26 mouse cellular contexts compared by ENCODE assay signal in the genomic region with DNA sequence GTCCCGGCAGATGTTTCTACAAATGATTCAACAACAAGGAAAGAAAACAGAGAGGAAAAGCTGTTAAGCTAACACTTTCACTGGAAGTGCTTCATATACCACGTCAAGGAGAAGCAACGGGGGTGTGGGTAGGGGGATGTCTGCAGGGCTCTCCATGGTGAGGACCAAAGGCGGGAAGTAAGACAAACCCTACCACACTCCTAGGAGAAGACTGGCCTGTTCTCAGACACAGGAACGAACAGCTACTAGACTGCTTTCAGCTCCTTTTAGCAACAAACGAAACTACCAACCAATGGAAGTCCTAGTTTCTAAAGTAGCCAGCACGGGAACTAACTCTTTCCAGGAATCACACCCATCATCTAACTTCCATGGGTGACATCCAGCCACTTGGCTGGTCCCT.
"Had no signal": no experiment of that assay in that cellular context is flagged by ENCODE, and none has a peak within 500 bp of the region (broad histone marks: within the 10 kb centered on the region; RNA-seq: fewer than 3 reads in every experiment).

No protein-coding gene starts in this region.

- H3K4me1 ChIP-seq: heart, embryonic 13.5 days; heart, embryonic 15.5 days; intestine, embryonic 15.5 days; limb, embryonic 12.5 days had no signal

- H3K9ac ChIP-seq: heart, embryonic 13.5 days; heart, embryonic 15.5 days; hindbrain, embryonic 12.5 days; hindbrain, embryonic 14.5 days; intestine, embryonic 15.5 days; limb, embryonic 12.5 days had no signal

- H3K27ac ChIP-seq: gastrocnemius, adult 2 months; heart, embryonic 13.5 days; heart, embryonic 15.5 days; hindbrain, embryonic 10.5 days; hindbrain, embryonic 12.5 days; hindbrain, embryonic 14.5 days; intestine, embryonic 15.5 days; layer of hippocampus, adult 2 months; left cerebral cortex, adult 2 months; limb, embryonic 10.5 days; limb, embryonic 12.5 days had no signal

- H3K9me3 ChIP-seq: heart, embryonic 13.5 days; heart, embryonic 15.5 days; hindbrain, embryonic 10.5 days; hindbrain, embryonic 12.5 days; intestine, embryonic 15.5 days; limb, embryonic 10.5 days; limb, embryonic 12.5 days had no signal

- H3K36me3 ChIP-seq: heart, embryonic 13.5 days; heart, embryonic 15.5 days; hindbrain, embryonic 10.5 days; hindbrain, embryonic 12.5 days; intestine, embryonic 15.5 days; limb, embryonic 10.5 days; limb, embryonic 12.5 days had no signal

- H3K27me3 ChIP-seq: heart, embryonic 15.5 days; hindbrain, embryonic 12.5 days; intestine, embryonic 15.5 days; limb, embryonic 12.5 days had no signal

- DNase-seq: gastrocnemius, adult 2 months; gastrocnemius, postnatal 10 days; gastrocnemius, postnatal 25 days; heart, adult 18-20 months; heart, postnatal 4 days; kidney, adult 18-20 months; kidney, adult 8-10 months; kidney, postnatal 10 days; kidney, postnatal 25 days; kidney, postnatal 4 days; liver had no signal

- H3K4me2 ChIP-seq: heart, embryonic 11.5 days; heart, embryonic 13.5 days; heart, embryonic 15.5 days; hindbrain, embryonic 12.5 days; hindbrain, embryonic 14.5 days; intestine, embryonic 15.5 days; limb, embryonic 12.5 days; liver, embryonic 11.5 days had no signal

- ATAC-seq: hindbrain, embryonic 16.5 days; inflammation-experienced regulatory T-cells, adult 6 months; intestine, embryonic 15.5 days; intestine, postnatal 0 days had no signal

- H3K4me3 ChIP-seq: gastrocnemius, adult 2 months; heart, embryonic 13.5 days; heart, embryonic 15.5 days; hindbrain, embryonic 10.5 days; hindbrain, embryonic 12.5 days; intestine, embryonic 15.5 days; layer of hippocampus, adult 2 months; left cerebral cortex, adult 2 months; limb, embryonic 10.5 days; limb, embryonic 12.5 days had no signal
